Mouse (Mus musculus): ENCODE measurements at regions not wholly inside any gene's neighbourhood (a gene's known extent, or its start where the extent isn't known, plus 50 kb on each side); places are given as distances from the start of the nearest gene placed in this dataset.

- no peaks in the 10 kb centered on the region for H3K9me3 ChIP-seq (replicated peaks; ENCODE audit: control insufficient read depth, low read length)
- no peaks in the 10 kb centered on the region for H3K4me1 ChIP-seq (ENCODE audit: control insufficient read depth, low read depth, low read length)
- no peak overlapping the region for H3K4me3 ChIP-seq (ENCODE audit: low read depth, low read length)
- no peak overlapping the region for H3K9ac ChIP-seq (ENCODE audit: low read depth, low read length)
- no peak overlapping the region for H3K27ac ChIP-seq (ENCODE audit: low read length)
- no peak for ATAC-seq (ENCODE audit: low read depth)
- WGBS (ENCODE audit: insufficient replicate concordance): 65% methylated on average over 3 of the region's 3 CpGs
- H3K36me3 ChIP-seq (ENCODE audit: control insufficient read depth, insufficient read depth): no peaks in the 10 kb centered on the region
- 0 out of 2 replicates have a peak, but pooled peaks cover 3% of the 10 kb centered on the region for H3K27me3 ChIP-seq (ENCODE audit: control insufficient read depth, insufficient read depth, low read depth, low read length)
- H3K4me2 ChIP-seq (ENCODE audit: low read depth, low read length): no peak overlapping the region
These were observed 142.9 kb downstream of the Dad1 start for GRCm38 (mm10) chr14:54110971-54111370.

GRCm38 (mm10) chr14:54109129-54109528, 144.8 kb downstream of the Dad1 start:
- ATAC-seq (ENCODE audit: low read depth): no peak
- Histone ChIP-seq H3K4me1 (ENCODE audit: control insufficient read depth, low read depth, low read length) (no peaks in the 10 kb centered on the region), H3K4me3 (ENCODE audit: low read depth, low read length) (no peak overlapping the region), H3K9me3 (replicated peaks; ENCODE audit: control insufficient read depth, low read length) (no peaks in the 10 kb centered on the region), H3K4me2 (ENCODE audit: low read depth, low read length) (no peak overlapping the region), H3K9ac (ENCODE audit: low read depth, low read length) (no peak overlapping the region), H3K27ac (ENCODE audit: low read length) (no peak overlapping the region), H3K27me3 (ENCODE audit: control insufficient read depth, insufficient read depth, low read depth, low read length) (0 out of 2 replicates have a peak, but pooled peaks cover 3% of the 10 kb centered on the region), H3K36me3 (ENCODE audit: control insufficient read depth, insufficient read depth) (no peaks in the 10 kb centered on the region)
- 72% methylated on average over 1 of the region's 1 CpGs for WGBS (ENCODE audit: insufficient replicate concordance)

- Histone ChIP-seq H3K9ac (ENCODE audit: low read depth, low read length) (no peak overlapping the region), H3K4me1 (ENCODE audit: control insufficient read depth, low read depth, low read length) (no peaks in the 10 kb centered on the region), H3K9me3 (replicated peaks; ENCODE audit: control insufficient read depth, low read length) (no peaks in the 10 kb centered on the region), H3K27ac (ENCODE audit: low read length) (no peak overlapping the region), H3K27me3 (ENCODE audit: control insufficient read depth, insufficient read depth, low read depth, low read length) (0 out of 2 replicates have a peak, but pooled peaks cover 3% of the 10 kb centered on the region), H3K4me3 (ENCODE audit: low read depth, low read length) (no peak overlapping the region), H3K36me3 (ENCODE audit: control insufficient read depth, insufficient read depth) (no peaks in the 10 kb centered on the region), H3K4me2 (ENCODE audit: low read depth, low read length) (no peak overlapping the region)
- WGBS (ENCODE audit: insufficient replicate concordance): 24% methylated on average over 9 of the region's 9 CpGs
- no peak for ATAC-seq (ENCODE audit: low read depth)
These were observed 145.4 kb downstream of the Dad1 start for GRCm38 (mm10) chr14:54108311-54109074.

- Histone ChIP-seq H3K4me3 (ENCODE audit: low read depth, low read length) (no peak overlapping the region), H3K27me3 (ENCODE audit: control insufficient read depth, insufficient read depth, low read depth, low read length) (0 out of 2 replicates have a peak, but pooled peaks cover 3% of the 10 kb centered on the region), H3K4me1 (ENCODE audit: control insufficient read depth, low read depth, low read length) (no peaks in the 10 kb centered on the region), H3K9me3 (replicated peaks; ENCODE audit: control insufficient read depth, low read length) (no peaks in the 10 kb centered on the region), H3K27ac (ENCODE audit: low read length) (no peak overlapping the region), H3K36me3 (ENCODE audit: control insufficient read depth, insufficient read depth) (no peaks in the 10 kb centered on the region), H3K9ac (ENCODE audit: low read depth, low read length) (no peak overlapping the region), H3K4me2 (ENCODE audit: low read depth, low read length) (no peak overlapping the region)
- WGBS (ENCODE audit: insufficient replicate concordance): 59% methylated on average over 7 of the region's 7 CpGs
- no peak for ATAC-seq (ENCODE audit: low read depth)
These were observed 146.6 kb downstream of the Dad1 start for GRCm38 (mm10) chr14:54107204-54107796.

DNA sequence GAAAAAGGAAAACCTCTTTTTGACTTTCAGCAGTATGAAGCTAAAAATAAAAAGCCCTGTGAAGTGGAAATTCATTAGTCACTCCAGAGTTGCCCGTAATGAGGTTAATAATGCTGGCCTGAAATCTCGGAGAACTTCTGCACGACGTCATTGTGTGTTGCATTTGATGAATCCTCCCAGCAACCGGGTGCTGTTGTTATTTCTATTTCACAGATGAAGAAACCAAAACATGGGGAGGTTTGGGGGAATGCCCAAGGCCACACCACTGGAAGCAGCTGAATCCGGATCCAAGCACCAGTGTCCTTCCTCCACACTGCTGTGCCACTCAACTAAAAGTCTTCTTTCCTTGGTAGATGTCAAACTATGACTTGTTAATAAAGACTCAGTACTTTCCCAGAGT, 149.7 kb downstream of the Dad1 start:
- no peak overlapping the region for H3K4me3 ChIP-seq (ENCODE audit: low read depth, low read length)
- no peaks in the 10 kb centered on the region for H3K4me1 ChIP-seq (ENCODE audit: control insufficient read depth, low read depth, low read length)
- ATAC-seq (ENCODE audit: low read depth): no peak
- WGBS (ENCODE audit: insufficient replicate concordance): 72% methylated on average over 6 of the region's 6 CpGs
- H3K27me3 ChIP-seq (ENCODE audit: control insufficient read depth, insufficient read depth, low read depth, low read length): 0 out of 2 replicates have a peak, but pooled peaks cover 3% of the 10 kb centered on the region
- no peaks in the 10 kb centered on the region for H3K9me3 ChIP-seq (replicated peaks; ENCODE audit: control insufficient read depth, low read length)
- H3K9ac ChIP-seq (ENCODE audit: low read depth, low read length): no peak overlapping the region
- no peak overlapping the region for H3K4me2 ChIP-seq (ENCODE audit: low read depth, low read length)
- H3K36me3 ChIP-seq (ENCODE audit: control insufficient read depth, insufficient read depth): no peaks in the 10 kb centered on the region
- H3K27ac ChIP-seq (ENCODE audit: low read length): no peak overlapping the region

DNA sequence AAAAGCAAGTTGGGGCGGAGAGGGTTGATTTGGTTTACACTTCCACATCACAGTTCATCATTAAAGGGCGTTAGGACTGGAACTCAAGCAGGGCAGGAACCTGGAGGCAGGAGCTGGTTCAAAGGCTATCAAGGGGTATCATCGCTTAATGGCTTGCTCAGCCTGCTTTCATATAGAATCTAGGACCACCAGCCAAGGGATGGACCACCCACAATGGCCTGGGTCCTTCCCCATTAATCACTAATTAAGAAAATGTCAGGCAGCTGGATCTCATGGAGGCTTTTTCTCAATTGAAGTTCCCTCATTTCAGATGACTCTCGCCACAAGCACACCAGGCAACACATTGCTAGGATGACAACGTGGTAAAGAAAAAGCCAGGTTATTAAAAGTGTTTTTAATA, 150.4 kb downstream of the Dad1 start:
- no peak overlapping the region for H3K9ac ChIP-seq (ENCODE audit: low read depth, low read length)
- H3K27ac ChIP-seq (ENCODE audit: low read length): no peak overlapping the region
- H3K4me2 ChIP-seq (ENCODE audit: low read depth, low read length): no peak overlapping the region
- H3K9me3 ChIP-seq (replicated peaks; ENCODE audit: control insufficient read depth, low read length): no peaks in the 10 kb centered on the region
- no peaks in the 10 kb centered on the region for H3K36me3 ChIP-seq (ENCODE audit: control insufficient read depth, insufficient read depth)
- H3K27me3 ChIP-seq (ENCODE audit: control insufficient read depth, insufficient read depth, low read depth, low read length): 0 out of 2 replicates have a peak, but pooled peaks cover 5% of the 10 kb centered on the region
- WGBS (ENCODE audit: insufficient replicate concordance): 57% methylated on average over 5 of the region's 5 CpGs
- ATAC-seq (ENCODE audit: low read depth): no peak
- H3K4me3 ChIP-seq (ENCODE audit: low read depth, low read length): no peak overlapping the region
- no peaks in the 10 kb centered on the region for H3K4me1 ChIP-seq (ENCODE audit: control insufficient read depth, low read depth, low read length)

DNA sequence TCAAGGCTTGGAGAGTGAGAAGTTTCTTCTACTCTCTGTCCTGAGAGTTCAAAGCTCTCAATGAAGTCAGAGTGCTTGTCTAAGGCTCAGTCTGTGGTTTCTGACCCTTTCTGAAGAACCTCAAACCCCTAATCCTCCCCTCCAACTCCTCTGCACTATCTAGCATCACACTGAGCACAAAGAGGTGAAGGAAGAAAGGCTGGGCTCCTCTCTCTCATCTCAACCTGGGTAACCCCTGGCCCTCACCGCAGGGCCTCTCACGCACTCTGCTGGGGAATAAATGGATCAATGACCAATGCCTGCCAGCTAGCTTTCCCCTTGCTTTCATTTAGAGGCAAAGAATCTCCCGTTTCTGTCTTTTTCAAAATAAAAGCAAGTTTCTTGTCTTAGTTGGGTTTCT, 150.8 kb downstream of the Dad1 start:
- 57% methylated on average over 3 of the region's 3 CpGs for WGBS (ENCODE audit: insufficient replicate concordance)
- ATAC-seq (ENCODE audit: low read depth): no peak
- Histone ChIP-seq H3K4me2 (ENCODE audit: low read depth, low read length) (no peak overlapping the region), H3K4me3 (ENCODE audit: low read depth, low read length) (no peak overlapping the region), H3K9ac (ENCODE audit: low read depth, low read length) (no peak overlapping the region), H3K9me3 (replicated peaks; ENCODE audit: control insufficient read depth, low read length) (no peaks in the 10 kb centered on the region), H3K36me3 (ENCODE audit: control insufficient read depth, insufficient read depth) (no peaks in the 10 kb centered on the region), H3K27me3 (ENCODE audit: control insufficient read depth, insufficient read depth, low read depth, low read length) (peaks cover 8% of the 10 kb centered on the region; the same call in 1 of the 2 replicates), H3K4me1 (ENCODE audit: control insufficient read depth, low read depth, low read length) (peaks cover under 1% of the 10 kb centered on the region; the same call in 1 of the 2 replicates), H3K27ac (ENCODE audit: low read length) (no peak overlapping the region)

- Histone ChIP-seq H3K4me1 (ENCODE audit: control insufficient read depth, low read depth, low read length) (peaks cover 3% of the 10 kb centered on the region; the same call in 1 of the 2 replicates), H3K4me2 (ENCODE audit: low read depth, low read length) (no peak overlapping the region), H3K36me3 (ENCODE audit: control insufficient read depth, insufficient read depth) (no peaks in the 10 kb centered on the region), H3K9ac (ENCODE audit: low read depth, low read length) (no peak overlapping the region), H3K9me3 (replicated peaks; ENCODE audit: control insufficient read depth, low read length) (no peaks in the 10 kb centered on the region), H3K4me3 (ENCODE audit: low read depth, low read length) (no peak overlapping the region), H3K27ac (ENCODE audit: low read length) (no peak overlapping the region), H3K27me3 (ENCODE audit: control insufficient read depth, insufficient read depth, low read depth, low read length) (peaks cover 5% of the 10 kb centered on the region; the same call in 1 of the 2 replicates)
- WGBS (ENCODE audit: insufficient replicate concordance): 21% methylated on average over 3 of the region's 3 CpGs
- no peak for ATAC-seq (ENCODE audit: low read depth)
These were observed 152.1 kb downstream of the Dad1 start for GRCm38 (mm10) chr14:54101775-54102174.

- 41% methylated on average over 6 of the region's 6 CpGs for WGBS (ENCODE audit: insufficient replicate concordance)
- H3K36me3 ChIP-seq (ENCODE audit: control insufficient read depth, insufficient read depth): no peaks in the 10 kb centered on the region
- no peak overlapping the region for H3K9ac ChIP-seq (ENCODE audit: low read depth, low read length)
- no peaks in the 10 kb centered on the region for H3K9me3 ChIP-seq (replicated peaks; ENCODE audit: control insufficient read depth, low read length)
- no peak overlapping the region for H3K4me2 ChIP-seq (ENCODE audit: low read depth, low read length)
- H3K4me3 ChIP-seq (ENCODE audit: low read depth, low read length): no peak overlapping the region
- ATAC-seq (ENCODE audit: low read depth): no peak
- H3K27me3 ChIP-seq (ENCODE audit: control insufficient read depth, insufficient read depth, low read depth, low read length): peaks cover 5% of the 10 kb centered on the region; the same call in 1 of the 2 replicates
- H3K27ac ChIP-seq (ENCODE audit: low read length): no peak overlapping the region
- H3K4me1 ChIP-seq (ENCODE audit: control insufficient read depth, low read depth, low read length): peaks cover 3% of the 10 kb centered on the region
These were observed 154.5 kb downstream of the Dad1 start for GRCm38 (mm10) chr14:54099360-54099759.
